Mouse (Mus musculus): ENCODE data around the gene Rassf10.

Gene Rassf10

DNA sequence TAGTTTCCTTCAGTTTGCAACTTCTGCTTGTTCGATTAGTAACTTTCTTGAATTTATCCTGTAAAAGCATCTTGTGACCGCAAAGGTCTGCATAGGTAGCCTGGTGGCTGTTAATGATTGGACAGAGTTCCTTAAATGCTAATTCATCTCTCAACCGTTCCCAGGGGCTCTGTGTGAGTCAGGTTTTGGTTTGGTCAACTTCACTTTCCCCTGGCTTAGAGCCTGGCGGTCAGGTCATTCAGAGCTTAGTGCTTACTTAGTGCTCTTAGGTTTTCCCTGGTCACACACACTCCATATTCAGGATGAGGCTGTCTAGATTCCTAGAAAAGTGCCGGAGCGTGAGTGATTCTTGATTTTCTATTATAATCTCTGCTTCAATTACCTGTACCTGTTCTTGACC is 12.6 kb downstream of the Rassf10 start:
- no peak for DNase-seq

DNA sequence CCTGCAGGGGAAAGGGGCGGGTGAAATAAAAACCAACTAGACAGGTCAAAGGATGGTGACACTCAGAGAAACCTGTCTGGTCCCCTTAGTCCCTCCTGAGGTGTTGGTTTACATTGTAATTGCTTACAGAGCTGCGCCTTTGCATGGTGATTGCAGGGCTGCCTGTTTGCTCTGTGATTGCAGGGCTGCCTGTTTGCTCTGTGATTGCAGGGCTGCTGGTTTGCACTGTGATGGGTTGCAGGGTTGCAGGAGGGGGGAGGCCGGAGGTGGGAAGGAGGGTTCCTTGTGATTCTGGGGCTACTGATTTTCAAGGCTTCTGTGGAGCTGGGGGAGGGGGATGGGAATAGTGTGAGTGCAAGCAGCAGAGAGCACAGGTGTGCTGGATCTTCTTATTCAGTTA is 13.0 kb downstream of the Rassf10 start:
- DNase-seq, result no peak

DNA sequence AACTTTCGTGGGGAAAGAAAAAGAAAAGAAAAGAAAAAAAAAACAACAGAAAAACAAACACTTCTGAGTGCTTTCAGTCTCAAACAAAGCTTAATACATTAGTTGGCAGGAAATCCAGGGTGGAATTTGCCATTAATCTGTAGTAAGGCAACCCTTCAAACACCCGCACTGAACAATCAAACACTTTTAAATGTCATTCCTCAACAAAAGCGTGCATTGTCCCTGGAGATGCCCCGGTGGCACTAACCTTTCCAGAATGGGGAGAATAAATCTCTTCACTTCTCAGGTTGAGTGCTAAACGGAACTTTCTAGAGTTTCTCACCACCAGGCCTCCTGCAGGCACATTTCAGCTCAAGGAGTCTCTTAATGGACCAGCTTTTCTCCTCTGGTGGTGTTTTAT is 29.6 kb downstream of the Rassf10 start:
- DNase-seq, result no peak

DNA sequence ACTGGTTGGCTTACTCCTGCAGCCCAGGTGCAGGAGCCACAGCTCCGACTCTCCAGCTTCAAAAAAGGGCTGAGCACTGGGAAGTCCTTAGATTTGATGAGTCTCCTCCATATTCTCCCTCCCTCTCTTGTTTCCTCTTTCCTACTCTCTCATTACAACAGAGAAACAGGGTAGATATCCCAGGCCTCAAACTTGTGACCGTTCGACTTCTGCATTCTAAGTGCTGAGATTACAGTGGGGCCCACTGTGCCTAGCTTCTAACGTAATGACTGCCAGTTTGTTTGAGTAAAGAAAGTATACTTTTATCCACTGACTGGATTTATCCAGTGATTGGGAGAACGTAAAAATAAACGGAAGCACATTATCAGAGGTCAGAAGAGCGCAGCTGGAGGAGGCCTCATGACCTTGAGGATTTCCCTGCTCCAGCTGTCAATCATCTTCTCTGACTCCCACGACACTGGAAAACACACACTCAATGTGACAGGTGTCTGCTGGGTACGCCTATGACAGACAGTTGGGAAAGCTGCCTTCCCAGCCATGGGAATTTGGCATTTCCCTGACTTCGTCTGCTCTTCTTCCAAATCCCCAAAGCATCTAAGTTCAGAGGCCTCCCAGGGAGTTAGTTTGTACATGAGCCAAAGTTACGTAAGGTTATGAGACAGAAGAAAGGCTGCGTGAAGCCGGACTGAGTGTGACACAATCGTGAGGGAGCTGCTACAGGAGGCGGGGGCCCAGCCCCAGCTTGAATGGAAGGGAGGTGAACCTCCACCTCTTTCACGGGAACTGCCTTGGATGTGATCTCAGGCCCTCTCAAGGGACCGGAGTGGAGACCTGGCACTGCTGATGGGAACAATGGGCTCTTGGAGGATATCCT is 31.2 kb downstream of the Rassf10 start:
- DNase-seq, result peak in 1 of 2 experiments; percentile 11

DNA sequence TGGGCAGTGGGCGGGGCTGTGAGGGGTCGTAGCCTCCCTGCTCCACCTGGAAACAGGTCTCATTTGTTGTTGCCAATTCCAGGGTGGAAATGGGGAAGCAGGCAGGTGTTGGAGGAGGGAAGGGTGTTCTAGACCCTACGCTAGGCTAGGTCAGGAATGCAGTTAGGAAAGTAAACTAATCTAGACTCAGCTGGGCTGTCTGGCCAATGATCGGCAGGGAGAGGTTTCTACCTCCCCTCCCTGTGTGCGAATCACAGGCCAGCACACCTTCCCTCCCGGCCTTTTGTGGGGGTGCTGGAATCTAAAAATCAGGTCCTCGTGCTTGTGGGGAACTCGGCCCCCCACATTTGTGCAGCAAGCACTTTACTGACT is 31.8 kb downstream of the Rassf10 start:
- no peak for DNase-seq

DNA sequence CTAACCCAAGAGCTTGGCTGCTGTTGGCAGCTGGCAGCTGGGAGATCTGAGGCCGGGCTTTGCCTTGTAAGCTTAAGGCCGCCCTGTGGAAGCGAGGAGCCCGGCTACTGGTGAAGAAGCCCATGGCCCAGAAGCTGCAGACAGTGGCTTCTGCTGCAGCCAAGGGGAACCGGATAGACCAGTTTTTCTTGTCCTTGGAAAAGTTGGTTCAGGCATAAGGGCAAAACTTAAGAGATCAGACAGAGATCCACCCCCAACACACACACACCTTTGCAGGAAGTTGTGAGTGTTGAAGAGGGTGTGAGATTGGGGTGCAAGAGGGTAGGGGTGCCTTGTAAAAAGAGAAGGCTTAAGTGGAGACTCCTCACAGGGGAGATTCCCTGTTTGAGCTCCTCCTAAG is 39.2 kb downstream of the Rassf10 start:
- DNase-seq, result no peak

DNA sequence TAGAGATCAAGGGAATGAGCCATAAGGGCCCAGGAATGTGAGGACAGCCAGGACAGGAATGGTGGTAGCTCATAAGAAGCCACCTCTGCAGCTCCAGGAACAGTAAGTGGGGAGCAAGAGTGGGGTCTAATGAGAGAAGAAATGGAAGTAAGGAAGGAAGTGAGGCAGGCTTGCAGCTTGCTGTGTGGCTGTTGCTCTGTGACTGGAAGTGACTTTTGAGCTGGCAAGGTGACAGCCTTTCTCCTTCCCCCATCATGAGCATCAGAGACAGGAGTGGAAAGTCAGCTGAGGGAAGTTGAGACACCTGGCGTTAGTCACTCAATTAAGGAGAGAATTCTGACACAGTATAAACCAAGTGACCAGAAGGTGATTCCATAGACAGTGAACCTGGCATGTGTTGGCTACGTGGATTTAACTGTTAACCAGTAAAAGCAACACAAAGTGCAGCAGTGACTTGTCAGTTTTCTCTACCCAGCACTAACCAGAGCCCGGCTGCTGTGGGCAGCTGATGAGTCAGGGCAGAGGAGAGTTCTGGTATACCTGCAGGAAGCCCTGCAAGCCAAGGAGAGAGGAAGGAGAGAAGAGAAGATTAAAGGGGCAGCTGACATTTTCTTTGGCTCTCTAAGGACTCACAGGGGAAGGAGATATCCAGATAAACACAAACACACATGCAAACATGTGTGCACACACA is 49.9 kb downstream of the Rassf10 start:
- no peak for DNase-seq

DNA sequence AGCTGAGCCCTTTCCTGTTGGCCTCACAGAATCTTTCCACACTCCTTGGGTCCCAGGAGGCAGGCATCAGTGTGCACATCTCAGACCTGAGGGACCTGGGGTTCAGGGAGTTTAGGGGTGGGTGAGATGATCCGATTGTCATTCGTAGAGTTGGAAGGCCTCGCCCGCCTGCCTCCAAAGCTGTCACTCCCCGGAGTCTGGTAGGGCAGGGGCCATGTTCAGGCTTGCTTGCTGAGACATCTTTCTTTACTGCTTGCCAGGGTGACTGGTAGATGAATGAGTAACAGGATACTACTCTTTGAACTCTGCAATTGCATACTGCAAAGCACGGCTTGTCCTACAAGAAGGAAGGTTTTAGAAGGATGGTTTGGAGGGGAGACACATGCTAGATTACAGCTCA is 52.0 kb downstream of the Rassf10 start:
- no peak for DNase-seq
